17 mouse cellular contexts compared by ENCODE assay signal in the genomic region with DNA sequence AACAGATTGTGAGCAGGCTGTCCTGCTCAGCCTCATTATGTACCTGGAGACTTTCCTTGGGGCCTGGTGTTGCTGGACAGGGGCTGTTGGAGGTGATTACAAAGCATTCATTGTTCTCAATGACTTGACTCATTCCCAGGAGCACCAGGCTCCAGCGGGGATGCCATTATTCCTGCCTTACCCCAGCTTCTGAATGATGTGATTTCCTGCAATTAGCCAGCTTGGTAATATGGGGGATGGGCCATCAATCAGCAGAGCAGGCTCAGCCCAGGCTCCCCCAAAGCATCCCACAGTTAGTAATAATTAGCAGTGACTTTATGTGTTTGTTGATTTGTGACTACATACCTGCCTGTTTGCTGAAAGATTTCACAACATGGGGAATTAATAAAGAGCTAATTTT.
A peak's percentile ranks its signal among the peaks of the same experiment; 100 is the strongest.
DNase-seq lines count a peak whose midpoint lies in the region; ATAC-seq and TF ChIP-seq lines count a peak whose summit lies in the region.
"Had no signal": no experiment of that assay in that cellular context is flagged by ENCODE, and none has a peak within 500 bp of the region (broad histone marks: within the 10 kb centered on the region; RNA-seq: fewer than 3 reads in every experiment).

No protein-coding gene starts in this region.

- TF ChIP-seq CTCF in brain, embryonic 14.5 days (IDR thresholded peaks at IDR 0.05; ENCODE audit: borderline replicate concordance, extremely low read depth, insufficient read depth, insufficient read length): no peak
- no peak for TF ChIP-seq CTCF in liver, postnatal 0 days (IDR thresholded peaks at IDR 0.05; ENCODE audit: low read depth)

- no peak overlapping the region for H3K4me3 ChIP-seq in forebrain, embryonic 14.5 days (ENCODE audit: low read depth, low read length)
- H3K4me3 ChIP-seq in limb, embryonic 10.5 days: no peak overlapping the region
- no peak overlapping the region for H3K4me3 ChIP-seq in liver, postnatal 0 days (ENCODE audit: low read depth, low read length)
- H3K4me3 ChIP-seq: embryonic facial prominence, embryonic 13.5 days; heart, embryonic 10.5 days; lung, embryonic 15.5 days had no signal

- no peaks in the 10 kb centered on the region for H3K36me3 ChIP-seq in forebrain, embryonic 14.5 days (ENCODE audit: control insufficient read depth, insufficient read depth, low read length)
- H3K36me3 ChIP-seq in limb, embryonic 10.5 days: no peaks in the 10 kb centered on the region
- no peaks in the 10 kb centered on the region for H3K36me3 ChIP-seq in liver, postnatal 0 days (replicated peaks; ENCODE audit: insufficient read depth, low read length)
- H3K36me3 ChIP-seq: embryonic facial prominence, embryonic 13.5 days; heart, embryonic 10.5 days; lung, embryonic 15.5 days had no signal

- no peak overlapping the region for H3K9ac ChIP-seq in forebrain, embryonic 14.5 days (ENCODE audit: low read length)
- no peak overlapping the region for H3K9ac ChIP-seq in liver, postnatal 0 days (replicated peaks)
- H3K9ac ChIP-seq: embryonic facial prominence, embryonic 13.5 days; lung, embryonic 15.5 days had no signal

- H3K27ac ChIP-seq in forebrain, embryonic 14.5 days (ENCODE audit: low read depth, low read length): peak overlapping the region; percentile 59
- no peak overlapping the region for H3K27ac ChIP-seq in limb, embryonic 10.5 days
- H3K27ac ChIP-seq in liver, postnatal 0 days (ENCODE audit: low read depth): no peak overlapping the region
- H3K27ac ChIP-seq: embryonic facial prominence, embryonic 13.5 days; heart, embryonic 10.5 days; lung, embryonic 15.5 days had no signal

- H3K4me1 ChIP-seq in forebrain, embryonic 14.5 days (ENCODE audit: control insufficient read depth, insufficient read depth, low read length): no peaks in the 10 kb centered on the region
- H3K4me1 ChIP-seq in limb, embryonic 10.5 days: peaks cover 70% of the 10 kb centered on the region
- H3K4me1 ChIP-seq in liver, postnatal 0 days (ENCODE audit: insufficient read depth): no peaks in the 10 kb centered on the region
- H3K4me1 ChIP-seq: embryonic facial prominence, embryonic 13.5 days had no signal

- no peaks in the 10 kb centered on the region for H3K27me3 ChIP-seq in forebrain, embryonic 14.5 days (replicated peaks; ENCODE audit: control insufficient read depth, insufficient read depth, low read length)
- peaks cover 24% of the 10 kb centered on the region for H3K27me3 ChIP-seq in limb, embryonic 10.5 days (ENCODE audit: low read depth, poor library complexity, severe bottlenecking)
- no peaks in the 10 kb centered on the region for H3K27me3 ChIP-seq in liver, postnatal 0 days (ENCODE audit: insufficient read depth, low read length)
- H3K27me3 ChIP-seq: embryonic facial prominence, embryonic 13.5 days; lung, embryonic 15.5 days had no signal

- no peak overlapping the region for H3K4me2 ChIP-seq in forebrain, embryonic 14.5 days (ENCODE audit: low read length)
- H3K4me2 ChIP-seq in liver, postnatal 0 days (ENCODE audit: low read depth, low read length): no peak overlapping the region
- H3K4me2 ChIP-seq: embryonic facial prominence, embryonic 13.5 days; lung, embryonic 15.5 days had no signal

- peak; percentile 50; the same call in 1 of the 2 replicates for ATAC-seq in forebrain, embryonic 14.5 days
- no peak for ATAC-seq in liver, postnatal 0 days
- ATAC-seq: CD4-positive, CD25-positive, alpha-beta regulatory T cell, adult 4 months; intestine, embryonic 16.5 days had no signal

- TF ChIP-seq POLR2A in brain, embryonic 14.5 days (IDR thresholded peaks at IDR 0.05; ENCODE audit: borderline replicate concordance, extremely low read depth, insufficient read depth, insufficient read length, poor library complexity, severe bottlenecking): no peak

- no peak for TF ChIP-seq EP300 in liver, postnatal 0 days (IDR thresholded peaks at IDR 0.05; ENCODE audit: low read depth)

- no peaks in the 10 kb centered on the region for H3K9me3 ChIP-seq in forebrain, embryonic 14.5 days (replicated peaks; ENCODE audit: control insufficient read depth, low read length)
- no peaks in the 10 kb centered on the region for H3K9me3 ChIP-seq in limb, embryonic 10.5 days (replicated peaks)
- H3K9me3 ChIP-seq in liver, postnatal 0 days (ENCODE audit: low read length): no peaks in the 10 kb centered on the region
- H3K9me3 ChIP-seq: embryonic facial prominence, embryonic 13.5 days; heart, embryonic 10.5 days; lung, embryonic 15.5 days had no signal

- WGBS in forebrain, embryonic 14.5 days: 3% methylated on average over 1 of the region's 1 CpGs
- 11% methylated on average over 1 of the region's 1 CpGs for WGBS in limb, embryonic 10.5 days
- 6% methylated on average over 1 of the region's 1 CpGs for WGBS in liver, postnatal 0 days (ENCODE audit: insufficient replicate concordance)

- DNase-seq in R1 (ENCODE audit: low read depth, low spot score): peak; percentile 29
- DNase-seq in brain, embryonic 14.5 days (ENCODE audit: low read depth): peak; percentile 84
- peak; percentile 70 for DNase-seq in forebrain, embryonic 14.5 days (ENCODE audit: low spot score)
- DNase-seq in limb, embryonic 10.5 days (ENCODE audit: low spot score): peak; percentile 47
- DNase-seq in frontal cortex, postnatal 25 days (ENCODE audit: low spot score in 2 of 2): no peak
- DNase-seq in liver, postnatal 0 days: no peak
- no peak for DNase-seq in urinary bladder, adult 18-20 months (ENCODE audit: low spot score in 2 of 2)
- DNase-seq: adrenal gland, postnatal 14 days; cerebellum, adult 9-11 months; gastrocnemius, postnatal 10 days; heart, postnatal 14 days; right cerebral cortex, postnatal 25 days had no signal

Comparison
In these comparisons a context has a peak if more than half of its experiments do, and no peak if none do; other contexts are left out.
1. DNase-seq: peak in R1 (single experiment), brain, embryonic 14.5 days (single experiment), forebrain, embryonic 14.5 days (single experiment) and limb, embryonic 10.5 days (single experiment); none in frontal cortex, postnatal 25 days (0 of 2), liver, postnatal 0 days (single experiment) and urinary bladder, adult 18-20 months (0 of 2).